Mouse (Mus musculus) embryonic facial prominence, embryonic 11.5 days (tissue): ENCODE measurements around the gene Tbc1d8b. TPM values are rescaled to one million over a fixed set of nuclear protein-coding genes. Genes with fewer than 3 reads are reported as not detected.
A peak's percentile ranks its signal among the peaks of the same experiment; 100 is the strongest.

Source experiments
- ATAC-seq: fragments of 200-750 bp; cut with Nextera tagmentation; replicated peaks from 2 replicates; pipeline ENCODE4 v1.8.0; 2017; ENCODE audit warnings: low read depth; ENCODE audit not compliant: insufficient number of reproducible peaks, low FRiP score, low TSS enrichment
- DNase-seq: peaks from one replicate; pipeline ENCODE4 v3.0.0-alpha.2; 2015; ENCODE audit warnings: low spot score
- H3K27ac ChIP-seq: fragments of 300-500 bp; sonication (generic); replicated peaks from 2 replicates; pipeline ENCODE4 v1.5.1; 2014; ENCODE audit warnings: mild to moderate bottlenecking, low read depth, low read length, control low read depth
- H3K27me3 ChIP-seq: fragments of 300-500 bp; sonication (generic); 2 replicates; pipeline ENCODE4 v1.6.1; 2014; ENCODE audit warnings: mild to moderate bottlenecking, low read length, moderate library complexity, mixed read lengths; ENCODE audit not compliant: control insufficient read depth, insufficient read depth
- H3K36me3 ChIP-seq: fragments of 300-500 bp; sonication (generic); replicated peaks from 2 replicates; pipeline ENCODE4 v1.6.1; 2014; ENCODE audit warnings: low read depth, mild to moderate bottlenecking, low read length, moderate library complexity, mixed read lengths; ENCODE audit not compliant: control insufficient read depth, insufficient read depth
- H3K4me1 ChIP-seq: fragments of 300-500 bp; sonication (generic); 2 replicates; pipeline ENCODE4 v1.6.1; 2014; ENCODE audit warnings: low read length, mixed read lengths; ENCODE audit not compliant: control insufficient read depth, insufficient read depth
- H3K4me2 ChIP-seq: fragments of 300-500 bp; sonication (generic); 2 replicates; pipeline ENCODE4 v1.6.1; 2014; ENCODE audit warnings: low read depth, mild to moderate bottlenecking, control low read depth, low read length, moderate library complexity
- H3K4me3 ChIP-seq: fragments of 300-500 bp; sonication (generic); 2 replicates; pipeline ENCODE4 v1.5.1; 2014; ENCODE audit warnings: low read depth, low read length, control low read depth
- H3K9ac ChIP-seq: fragments of 300-500 bp; sonication (generic); replicated peaks from 2 replicates; pipeline ENCODE4 v1.6.1; 2014; ENCODE audit warnings: mild to moderate bottlenecking, control low read depth, low read length
- H3K9me3 ChIP-seq: fragments of 300-500 bp; sonication (generic); replicated peaks from 2 replicates; pipeline ENCODE4 v1.6.1; 2016; ENCODE audit warnings: mild to moderate bottlenecking, low read length, inconsistent platforms, mixed read lengths; ENCODE audit not compliant: control insufficient read depth
- WGBS: fragments of 180-500 bp; shearing (Covaris S2); extraction: QIAGEN DNeasy Blood & Tissue Kit; methylation state at CpG from one replicate; pipeline ENCODE4 v1.1.7; 2014; 5-methylcytosine and 5-hydroxymethylcytosine counted together
- polyA plus RNA-seq: library from polyadenylated mRNA; unstranded; fragments of >200 nt; fragmentation: Nextera tagmentation; extraction: Ambion mirVana; gene quantifications from 2 replicates; pipeline ENCODE4 v1.2.1, GENCODE M21; 2014

Gene Tbc1d8b
- 0.57 and 0.88 TPM in 2 replicates for polyA plus RNA-seq

GRCm38 (mm10) chrX:139684775-139685695, at the start of gene Tbc1d8b:
TSS of gene Tbc1d8b (plus strand) at chrX:139684996.
- Histone ChIP-seq H3K4me2 (peak within 1 kb of the TSS; percentile 64), H3K27me3 (no peaks in the 10 kb centered on the region), H3K36me3 (no peaks in the 10 kb centered on the region), H3K4me3 (peak within 1 kb of the TSS; percentile 50), H3K9ac (peak within 1 kb of the TSS; percentile 50), H3K4me1 (no peaks in the 10 kb centered on the region), H3K27ac (no peak within 1 kb of the TSS), H3K9me3 (no peaks in the 10 kb centered on the region)
- peak; percentile 92 for DNase-seq
- WGBS: 16% methylated on average over 41 of the region's 43 CpGs
- peak; percentile 99 for ATAC-seq

GRCm38 (mm10) chrX:139639744-139640143, 45.1 kb upstream of the Tbc1d8b start:
- ATAC-seq: no peak
- H3K4me1 ChIP-seq: no peaks in the 10 kb centered on the region
- H3K4me3 ChIP-seq: no peak overlapping the region
- no peak for DNase-seq
- H3K36me3 ChIP-seq: no peaks in the 10 kb centered on the region
- no peaks in the 10 kb centered on the region for H3K27me3 ChIP-seq
- H3K4me2 ChIP-seq: no peak overlapping the region
- H3K9me3 ChIP-seq: no peaks in the 10 kb centered on the region
- no peak overlapping the region for H3K9ac ChIP-seq
- no peak overlapping the region for H3K27ac ChIP-seq
- WGBS: 90% methylated on average over 2 of the region's 2 CpGs

GRCm38 (mm10) chrX:139640418-139640817, 44.4 kb upstream of the Tbc1d8b start:
- Histone ChIP-seq H3K4me2 (no peak overlapping the region), H3K27ac (no peak overlapping the region), H3K9me3 (no peaks in the 10 kb centered on the region), H3K27me3 (no peaks in the 10 kb centered on the region), H3K36me3 (no peaks in the 10 kb centered on the region), H3K4me1 (no peaks in the 10 kb centered on the region), H3K9ac (no peak overlapping the region), H3K4me3 (no peak overlapping the region)
- no peak for ATAC-seq
- DNase-seq: no peak

- Histone ChIP-seq H3K36me3 (no peaks in the 10 kb centered on the region), H3K27ac (no peak overlapping the region), H3K4me3 (no peak overlapping the region), H3K4me1 (no peaks in the 10 kb centered on the region), H3K27me3 (no peaks in the 10 kb centered on the region), H3K4me2 (no peak overlapping the region), H3K9ac (no peak overlapping the region), H3K9me3 (no peaks in the 10 kb centered on the region)
- no peak for ATAC-seq
- 79% methylated on average over 5 of the region's 5 CpGs for WGBS
- DNase-seq: no peak
Observed at GRCm38 (mm10) chrX:139652226-139652625, 32.6 kb upstream of the Tbc1d8b start.

DNA sequence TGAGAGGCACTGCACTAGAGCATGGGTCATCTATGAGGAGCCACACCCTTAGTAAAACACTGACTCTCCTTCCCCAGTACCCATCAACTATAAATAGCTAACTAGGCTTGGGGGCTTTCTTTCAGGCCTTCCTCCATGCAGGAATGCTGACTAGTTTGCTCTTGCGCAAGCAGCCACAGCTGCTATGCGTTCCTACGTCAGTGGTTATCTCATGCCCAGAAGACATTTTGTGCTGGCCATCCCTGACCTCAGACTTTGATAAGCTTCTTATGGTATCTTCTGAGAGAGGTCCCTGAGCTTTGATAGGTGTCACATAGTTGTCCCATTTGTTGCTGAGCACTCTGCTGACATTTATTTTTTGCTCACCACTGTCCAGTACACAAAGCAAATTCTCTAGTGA, 31.5 kb upstream of the Tbc1d8b start:
- WGBS: 85% methylated on average over 3 of the region's 3 CpGs
- H3K27ac ChIP-seq: no peak overlapping the region
- DNase-seq (no peak), ATAC-seq (no peak)
- no peak overlapping the region for H3K9ac ChIP-seq
- no peak overlapping the region for H3K4me2 ChIP-seq
- H3K4me3 ChIP-seq: no peak overlapping the region
- H3K36me3 ChIP-seq: no peaks in the 10 kb centered on the region
- no peaks in the 10 kb centered on the region for H3K27me3 ChIP-seq
- H3K4me1 ChIP-seq: no peaks in the 10 kb centered on the region
- no peaks in the 10 kb centered on the region for H3K9me3 ChIP-seq

- Histone ChIP-seq H3K9ac (no peak overlapping the region), H3K27ac (no peak overlapping the region), H3K27me3 (no peaks in the 10 kb centered on the region), H3K4me1 (no peaks in the 10 kb centered on the region), H3K36me3 (no peaks in the 10 kb centered on the region), H3K4me3 (no peak overlapping the region), H3K4me2 (no peak overlapping the region), H3K9me3 (no peaks in the 10 kb centered on the region)
- 70% methylated on average over 5 of the region's 5 CpGs for WGBS
- no peak for ATAC-seq
- DNase-seq: no peak
Observed at GRCm38 (mm10) chrX:139654350-139655063, 30.3 kb upstream of the Tbc1d8b start.

GRCm38 (mm10) chrX:139662111-139662510, 22.7 kb upstream of the Tbc1d8b start:
- Histone ChIP-seq H3K4me3 (no peak overlapping the region), H3K27ac (no peak overlapping the region), H3K9ac (no peak overlapping the region), H3K4me2 (no peak overlapping the region), H3K36me3 (no peaks in the 10 kb centered on the region), H3K4me1 (no peaks in the 10 kb centered on the region), H3K27me3 (no peaks in the 10 kb centered on the region), H3K9me3 (no peaks in the 10 kb centered on the region)
- no peak for ATAC-seq
- WGBS: 43% methylated on average over 1 of the region's 1 CpGs
- DNase-seq: no peak

DNA sequence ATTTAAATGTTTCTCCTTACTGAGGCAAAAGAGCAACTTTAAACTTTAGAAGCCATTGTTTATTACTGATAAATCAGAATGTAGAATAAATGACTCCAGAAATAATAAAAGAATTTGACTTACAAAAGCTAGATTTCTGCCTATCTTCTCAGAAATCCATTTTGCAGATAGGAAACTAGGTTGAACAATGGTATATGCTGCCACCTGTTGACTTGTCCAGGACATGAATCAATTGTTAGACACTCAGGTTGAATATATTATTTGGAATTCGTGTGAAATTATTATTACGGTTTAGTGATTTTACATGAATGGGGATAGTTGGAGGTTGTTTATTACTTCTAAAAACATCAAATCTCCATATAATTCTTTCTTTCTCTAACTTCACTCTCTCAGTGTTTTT, 19.0 kb upstream of the Tbc1d8b start:
- peak; percentile 26 for DNase-seq
- H3K4me1 ChIP-seq: no peaks in the 10 kb centered on the region
- ATAC-seq: no peak
- H3K36me3 ChIP-seq: no peaks in the 10 kb centered on the region
- no peaks in the 10 kb centered on the region for H3K27me3 ChIP-seq
- no peak overlapping the region for H3K9ac ChIP-seq
- no peaks in the 10 kb centered on the region for H3K9me3 ChIP-seq
- H3K4me2 ChIP-seq: no peak overlapping the region
- no peak overlapping the region for H3K4me3 ChIP-seq
- WGBS: 71% methylated on average over 2 of the region's 2 CpGs
- no peak overlapping the region for H3K27ac ChIP-seq
